9 mouse cellular contexts compared by ENCODE assay signal in genomic region chr13:97911013-97911412, GRCm38 (mm10).
DNase-seq lines count a peak whose midpoint lies in the region; ATAC-seq lines count a peak whose summit lies in the region.
"Had no signal": no experiment of that assay in that cellular context is flagged by ENCODE, and none has a peak within 500 bp of the region (broad histone marks: within the 10 kb centered on the region; RNA-seq: fewer than 3 reads in every experiment).

No protein-coding gene starts in this region.

- no peaks in the 10 kb centered on the region for H3K27me3 ChIP-seq in heart, embryonic 14.5 days (ENCODE audit: control insufficient read depth, insufficient read depth, low read length)

- no peaks in the 10 kb centered on the region for H3K36me3 ChIP-seq in heart, embryonic 14.5 days (ENCODE audit: control insufficient read depth, insufficient read depth, low read length)
- H3K36me3 ChIP-seq: midbrain, embryonic 12.5 days had no signal

- H3K4me2 ChIP-seq in heart, embryonic 14.5 days (ENCODE audit: low read length), result no peak overlapping the region
- H3K4me2 ChIP-seq: midbrain, embryonic 12.5 days had no signal

- intact Hi-C loops in left cerebral cortex, postnatal 14 days (cut with DNase I), result no loop called here

- peak overlapping the region; percentile 3; the same call in 1 of the 2 replicates for H3K9ac ChIP-seq in heart, embryonic 14.5 days (ENCODE audit: low read length)
- H3K9ac ChIP-seq: midbrain, embryonic 12.5 days had no signal

- 29% methylated on average over 10 of the region's 10 CpGs for WGBS in heart, embryonic 14.5 days

- H3K9me3 ChIP-seq in heart, embryonic 14.5 days (ENCODE audit: control insufficient read depth, low read length), result no peaks in the 10 kb centered on the region
- H3K9me3 ChIP-seq: midbrain, embryonic 12.5 days had no signal

- peaks cover 0 to 2% of the 10 kb centered on the region in 2 experiments; a peak in 2 of 4 replicates for H3K4me1 ChIP-seq in heart, embryonic 14.5 days (ENCODE audit: control insufficient read depth in 2 of 2, insufficient read depth in 2 of 2, low read length in 2 of 2)

- DNase-seq in layer of hippocampus, adult 11-12 months (ENCODE audit: low spot score), result peak; percentile 60
- no peak for DNase-seq in layer of hippocampus, postnatal 25 days (ENCODE audit: extremely low spot score in 1 of 2, low spot score in 1 of 2)
- peak; percentile 62 to 85 for DNase-seq in left cerebral cortex, postnatal 14 days (ENCODE audit: low spot score in 2 of 2)
- peak; percentile 78 for DNase-seq in right cerebral cortex, postnatal 25 days
- no peak for DNase-seq in lung, adult 18-20 months
- DNase-seq in spleen, adult 18-20 months, result no peak

- no peak overlapping the region for H3K4me3 ChIP-seq in heart, embryonic 14.5 days (ENCODE audit: control insufficient read depth in 1 of 2, insufficient read depth in 1 of 2, low read depth in 1 of 2, low read length in 2 of 2)
- H3K4me3 ChIP-seq: midbrain, embryonic 12.5 days had no signal

- ATAC-seq in heart, embryonic 14.5 days (ENCODE audit: insufficient number of reproducible peaks, insufficient read depth, low FRiP score, low read depth), result no peak
- ATAC-seq in activated CD4-positive, CD25-positive, alpha-beta regulatory T cell, adult 4 months, result no peak

- H3K27ac ChIP-seq in heart, embryonic 14.5 days (replicated peaks in 1 of 2; ENCODE audit: control insufficient read depth in 1 of 2, insufficient read depth in 1 of 2, low read depth in 2 of 2, low read length in 2 of 2), result no peak overlapping the region
- H3K27ac ChIP-seq: midbrain, embryonic 12.5 days had no signal

Comparison
In these comparisons a context has a peak if more than half of its experiments do, and no peak if none do; other contexts are left out.
1. DNase-seq: peak in layer of hippocampus, adult 11-12 months (single experiment), left cerebral cortex, postnatal 14 days (2 of 2) and right cerebral cortex, postnatal 25 days (single experiment); none in layer of hippocampus, postnatal 25 days (0 of 2), lung, adult 18-20 months (0 of 2) and spleen, adult 18-20 months (0 of 2).